Mouse (Mus musculus): ENCODE data around the gene Irf7.

Irf7 gene

DNA sequence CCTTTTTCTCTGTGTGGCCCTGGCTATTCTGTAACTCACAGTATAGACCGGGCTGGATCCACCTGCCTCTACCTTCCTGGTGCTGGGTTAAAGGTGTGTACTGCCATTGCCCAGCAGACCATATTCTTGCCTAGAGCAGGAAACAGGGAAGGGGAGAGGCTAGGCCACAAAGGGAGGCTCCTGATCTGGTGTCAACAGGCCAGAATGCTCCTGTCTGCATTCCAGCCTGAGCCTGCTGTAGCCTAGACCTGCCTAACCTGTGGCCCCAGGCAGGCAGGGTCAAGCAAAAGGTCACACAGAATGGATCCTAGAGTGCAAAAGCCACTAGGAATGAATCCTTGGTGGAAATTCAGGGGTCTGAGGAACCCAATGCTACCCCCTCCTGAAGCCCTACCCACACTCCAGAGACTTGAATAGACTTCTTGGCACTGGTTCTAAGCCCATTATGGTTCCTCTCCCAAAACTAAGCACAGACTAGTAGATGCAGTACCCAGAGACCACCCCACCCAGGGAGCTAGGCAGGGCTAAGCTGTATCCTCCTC lies 46.7 kb downstream of the Irf7 start:
- DNase-seq (ENCODE audit: low spot score in 2 of 2), result no peak

DNA sequence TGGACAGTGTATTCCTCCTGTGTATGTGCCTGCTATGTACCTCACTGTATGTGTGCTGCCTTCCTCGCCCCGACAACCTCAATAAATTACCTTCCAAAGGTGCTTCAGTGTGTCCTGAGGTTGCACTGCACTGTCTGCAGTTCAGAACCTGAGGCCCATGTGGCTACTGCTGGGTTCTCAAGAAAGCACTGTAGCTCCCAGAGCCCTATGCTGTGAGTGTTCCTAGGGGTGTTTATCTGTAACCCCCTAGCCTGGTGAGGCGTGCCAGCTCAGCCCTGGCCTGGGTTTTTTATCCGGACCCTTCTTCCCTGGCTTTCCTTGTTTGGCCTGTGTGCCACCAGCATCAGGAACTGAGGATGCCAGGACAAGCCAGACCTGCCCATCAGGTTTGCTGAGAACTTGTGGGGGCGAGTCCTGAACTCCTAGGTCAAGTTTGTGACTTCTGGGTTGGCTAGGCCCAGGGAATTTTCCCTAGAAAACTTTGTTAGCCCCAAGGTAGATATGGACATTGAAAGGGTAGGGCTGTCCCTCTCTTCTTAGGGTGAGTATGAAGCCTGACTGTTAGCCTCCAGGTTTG lies 47.6 kb downstream of the Irf7 start:
- no peak for DNase-seq (ENCODE audit: low spot score in 2 of 2)

DNA sequence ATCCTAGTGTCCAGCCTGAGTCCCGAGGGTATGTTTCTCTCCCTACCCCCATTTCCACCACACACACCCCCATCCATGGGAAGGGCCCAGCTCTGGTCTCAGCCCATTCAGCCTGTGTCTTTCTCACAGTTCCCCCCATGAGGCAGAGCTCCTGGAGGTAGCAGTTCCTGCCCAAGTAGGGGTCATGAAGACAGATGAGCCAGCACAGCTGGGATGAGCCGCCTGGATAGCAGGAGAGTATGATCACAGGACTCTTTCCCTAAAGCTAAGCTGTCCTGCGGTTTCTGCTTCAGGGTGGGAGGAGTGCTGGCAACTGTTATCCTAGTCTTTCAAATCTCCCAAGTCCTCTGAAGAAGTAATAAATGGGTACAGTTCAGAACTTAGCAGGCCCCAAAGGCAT lies 48.1 kb downstream of the Irf7 start:
- no peak for DNase-seq (ENCODE audit: low spot score in 2 of 2)

DNA sequence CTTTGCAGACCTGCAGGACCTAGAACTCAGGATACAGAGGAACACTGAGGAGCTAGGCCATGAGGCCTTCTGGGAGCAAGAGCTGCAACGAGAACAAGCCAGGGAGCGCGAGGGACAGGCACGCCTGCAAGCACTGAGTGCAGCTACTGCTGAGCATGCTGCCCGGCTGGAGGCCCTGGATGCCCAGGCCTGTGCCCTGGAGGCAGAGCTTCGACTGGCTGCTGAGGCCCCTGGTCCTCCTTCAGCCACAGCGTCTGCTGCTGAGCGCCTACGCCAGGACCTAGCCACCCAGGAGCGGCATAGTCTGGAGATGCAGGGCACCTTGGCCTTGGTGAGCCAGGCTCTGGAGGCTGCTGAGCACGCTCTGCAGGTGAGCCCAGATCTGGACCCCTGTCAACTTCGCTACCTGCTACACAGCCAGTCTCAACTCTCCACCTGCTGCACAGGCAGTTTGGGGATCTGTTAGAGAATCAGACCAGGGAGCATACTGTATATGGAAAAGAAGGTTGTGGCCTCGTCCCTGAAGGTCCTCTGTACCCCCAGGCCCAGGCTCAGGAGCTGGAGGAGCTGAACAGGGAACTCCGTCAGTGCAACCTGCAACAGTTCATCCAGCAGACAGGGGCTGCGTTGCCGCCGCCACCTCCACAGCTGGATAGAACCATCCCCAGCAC lies 48.8 kb downstream of the Irf7 start:
- DNase-seq (ENCODE audit: low spot score in 2 of 2), result no peak

DNA sequence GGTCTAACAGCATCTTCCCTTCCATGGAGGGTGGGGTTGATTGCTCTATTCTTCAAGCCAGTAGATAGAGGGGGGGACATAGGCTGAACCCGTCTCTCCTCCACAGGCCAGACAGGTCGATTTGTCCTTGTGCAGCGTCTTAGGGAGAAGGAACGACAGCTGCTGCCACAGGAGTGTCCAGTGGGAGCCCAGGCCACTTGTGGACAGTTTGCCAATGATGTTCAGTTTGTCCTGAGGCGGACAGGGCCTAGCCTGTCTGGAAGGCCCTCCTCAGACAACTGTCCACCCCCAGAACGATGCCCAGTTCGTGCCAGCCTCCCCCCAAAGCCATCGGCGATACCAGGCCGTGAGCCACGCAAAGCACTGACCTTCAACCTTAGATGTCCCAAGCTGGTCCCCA lies 49.4 kb downstream of the Irf7 start:
- DNase-seq (ENCODE audit: low spot score in 2 of 2), result no peak

DNA sequence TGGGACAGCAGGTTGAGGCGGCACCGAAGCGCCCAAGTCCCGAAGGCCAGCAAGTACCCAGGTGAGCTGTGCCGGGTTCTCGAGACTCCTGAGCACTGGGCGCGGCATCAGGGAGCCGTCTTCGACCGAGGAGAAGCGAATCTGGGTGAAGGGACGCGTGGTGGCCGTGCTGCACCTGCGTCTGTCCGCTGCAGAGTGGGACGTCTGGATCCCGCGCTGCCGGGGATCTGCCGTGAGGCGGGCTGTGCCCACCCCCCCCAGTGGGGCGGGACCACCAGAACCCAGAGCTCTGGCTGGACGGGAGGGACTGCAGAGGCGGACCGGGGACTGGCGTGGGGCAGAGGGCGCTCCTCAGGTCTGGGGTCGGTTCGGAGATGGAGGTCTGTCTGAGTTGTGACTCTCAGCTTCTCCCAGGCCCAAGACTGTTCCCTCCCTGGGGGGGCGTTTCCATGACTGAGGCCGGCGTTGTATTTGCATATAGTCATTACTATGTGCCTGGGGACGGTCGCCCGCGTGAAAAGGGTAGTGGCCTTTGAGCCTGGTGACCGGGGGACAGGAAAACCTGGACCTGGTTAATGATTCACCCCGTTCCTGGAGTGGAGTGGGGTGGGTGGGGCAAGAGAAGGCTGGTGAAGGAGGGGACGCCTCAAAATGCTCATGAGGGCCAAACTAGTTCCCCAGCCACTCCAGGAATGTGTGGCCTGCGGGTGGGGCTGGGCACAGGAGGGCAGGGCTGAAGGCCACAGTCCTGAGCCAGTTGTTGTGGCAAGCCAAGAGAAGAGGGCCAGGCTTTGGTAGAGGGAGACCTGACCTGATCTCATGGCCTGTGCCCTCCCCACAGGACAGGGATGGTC lies 50.2 kb downstream of the Irf7 start:
- no peak for DNase-seq (ENCODE audit: low spot score in 2 of 2)

DNA sequence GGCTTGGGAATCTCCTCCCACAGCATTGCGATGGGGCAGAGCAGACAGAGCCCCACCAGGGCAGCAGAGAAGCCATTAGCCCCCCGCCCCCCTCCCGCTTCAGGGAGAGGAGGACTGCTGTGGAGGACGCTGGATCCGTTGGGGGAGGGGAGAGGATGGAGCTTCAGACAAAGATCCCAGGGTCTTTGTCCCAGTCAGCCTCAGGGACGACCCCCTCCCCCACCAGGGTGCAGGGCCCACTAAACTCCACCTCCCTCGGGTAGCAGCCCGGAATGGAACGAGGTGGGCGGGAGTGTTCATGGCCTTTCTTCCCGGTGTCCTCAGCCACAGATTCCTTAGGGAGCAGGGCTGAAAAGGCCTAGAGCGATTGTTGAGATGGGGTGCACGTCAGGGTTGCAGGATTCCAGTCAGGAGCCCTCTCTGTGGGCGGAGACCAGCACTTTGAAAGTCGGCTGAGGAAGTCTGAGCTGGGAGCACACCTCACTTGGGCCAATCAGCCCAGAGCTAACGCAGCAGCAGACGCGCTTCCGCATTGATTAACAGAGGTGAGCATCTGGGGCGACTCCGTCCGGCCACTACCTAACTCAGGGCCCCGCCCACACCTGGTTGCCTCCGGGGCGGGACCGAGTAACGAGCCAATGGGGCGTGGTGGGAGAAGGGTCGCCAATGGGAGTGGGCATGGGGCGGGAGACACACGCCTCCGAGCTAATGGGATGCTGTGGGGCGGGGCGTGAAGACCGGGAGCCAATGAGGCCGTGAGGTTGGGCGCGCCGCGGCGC lies 51.0 kb downstream of the Irf7 start, which contains the start of gene Rassf7:
Gene Rassf7, plus strand, starts transcription at position 760 of the 779 bp plus-strand sequence.
- DNase-seq (ENCODE audit: low spot score in 2 of 2), result peak; percentile 62 to 71

DNA sequence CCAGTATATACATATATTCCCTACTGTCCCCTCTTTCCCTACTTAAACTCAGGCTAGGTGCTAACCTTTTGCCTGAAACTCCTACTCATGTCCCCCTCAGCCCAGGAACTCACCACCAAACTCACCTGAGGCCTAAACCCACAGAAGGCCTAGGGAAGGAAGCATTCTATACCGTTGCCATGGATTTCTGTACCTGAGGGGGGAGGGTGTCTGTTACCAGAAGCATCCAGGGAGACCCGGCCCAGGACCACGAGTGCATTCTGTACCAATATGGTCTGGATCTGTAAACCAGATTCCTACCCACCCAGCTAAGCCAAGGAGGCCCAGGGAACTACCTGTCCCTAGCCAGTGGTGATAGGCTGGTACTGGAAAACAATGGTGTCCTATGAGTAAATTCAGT lies 52.0 kb downstream of the Irf7 start:
- DNase-seq (ENCODE audit: low spot score in 2 of 2), result no peak

DNA sequence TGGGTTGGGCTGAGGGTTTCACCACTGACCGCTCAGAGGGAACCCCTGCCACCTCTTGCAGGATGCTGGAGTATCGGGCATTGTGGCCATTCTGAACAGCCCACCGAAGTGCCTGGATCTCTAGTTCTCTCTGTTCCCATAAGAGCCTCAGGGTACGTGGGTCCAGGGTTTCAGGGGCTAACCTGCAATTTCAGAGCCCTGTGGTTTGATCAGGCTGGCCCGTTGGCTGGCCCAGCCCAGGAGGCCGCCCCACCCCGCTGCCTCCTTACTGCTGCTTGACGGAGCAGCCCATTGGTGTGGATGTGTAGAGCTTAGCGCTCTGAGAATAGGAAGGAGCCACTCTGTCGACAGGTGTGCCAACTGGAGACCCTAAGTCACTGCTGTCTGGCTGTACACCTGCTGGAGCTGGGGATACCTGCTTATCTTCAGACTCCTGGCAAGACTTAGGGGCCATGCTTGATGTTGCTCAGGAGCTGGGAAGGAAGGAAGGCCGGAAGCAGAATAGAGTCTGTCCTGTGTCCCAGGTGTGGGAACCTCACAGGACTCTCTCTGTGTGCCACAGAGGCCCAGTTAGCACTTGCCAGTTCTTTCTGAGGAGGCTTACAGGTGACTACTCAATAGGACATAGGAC lies 52.6 kb downstream of the Irf7 start, which contains the start of gene Lmntd2:
Gene Lmntd2, minus strand, starts transcription at position 476 of the 631 bp plus-strand sequence.
- DNase-seq (ENCODE audit: low spot score in 2 of 2), result no peak

DNA sequence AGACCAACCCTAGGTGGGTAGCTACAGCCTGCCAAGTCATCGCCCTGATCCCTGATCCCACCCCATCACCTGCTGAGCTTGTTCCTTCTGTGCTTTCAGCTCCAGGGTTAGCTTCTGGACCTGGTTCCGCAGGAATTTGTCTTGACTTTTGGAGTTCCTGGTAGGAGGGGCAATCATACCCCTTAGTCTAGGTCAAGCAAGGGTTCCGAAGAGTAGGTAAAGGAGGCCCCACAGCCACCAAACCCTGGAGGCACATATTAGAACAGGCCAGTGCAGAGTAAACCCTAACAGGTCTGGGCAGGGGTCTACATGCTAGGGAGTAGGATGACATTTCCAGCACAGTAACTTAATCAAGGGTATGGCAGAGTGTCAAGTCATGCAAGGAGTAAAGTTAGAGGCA lies 53.1 kb downstream of the Irf7 start:
- DNase-seq (ENCODE audit: low spot score in 2 of 2), result no peak
